Mouse (Mus musculus) mammary gland, adult 2 months (tissue): ENCODE data around the gene Mex3a. TPM values are rescaled to one million over a fixed set of nuclear protein-coding genes. Genes with fewer than 3 reads are reported as not detected.

Source experiments
- polyA plus RNA-seq: library from polyadenylated mRNA; depleted of rRNA; stranded (reverse); fragments of >200 nt; gene quantifications from 2 replicates; pipeline ENCODE4 v1.2.3, GENCODE M21; 2012; ENCODE audit warnings: low replicate concordance; rRNA removed

Gene Mex3a
- 2.5 and 3.5 TPM in 2 replicates for polyA plus RNA-seq

DNA sequence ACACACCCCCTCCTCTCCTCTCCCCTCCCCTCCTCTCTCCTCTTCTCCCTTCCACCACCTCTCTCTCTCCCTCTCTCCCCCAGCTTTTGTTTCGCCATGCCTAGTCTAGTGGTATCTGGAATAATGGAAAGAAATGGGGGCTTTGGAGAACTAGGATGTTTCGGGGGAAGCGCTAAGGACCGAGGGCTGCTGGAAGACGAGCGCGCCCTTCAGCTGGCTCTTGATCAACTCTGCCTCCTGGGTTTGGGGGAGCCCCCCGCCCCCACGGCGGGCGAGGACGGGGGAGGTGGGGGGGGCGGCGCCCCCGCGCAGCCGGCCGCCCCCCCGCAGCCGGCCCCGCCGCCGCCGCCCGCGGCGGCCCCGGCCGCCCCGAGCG lies at the start of gene Mex3a:
Gene Mex3a (plus strand): TSS at position 97 of the 376 bp plus-strand sequence.

DNA sequence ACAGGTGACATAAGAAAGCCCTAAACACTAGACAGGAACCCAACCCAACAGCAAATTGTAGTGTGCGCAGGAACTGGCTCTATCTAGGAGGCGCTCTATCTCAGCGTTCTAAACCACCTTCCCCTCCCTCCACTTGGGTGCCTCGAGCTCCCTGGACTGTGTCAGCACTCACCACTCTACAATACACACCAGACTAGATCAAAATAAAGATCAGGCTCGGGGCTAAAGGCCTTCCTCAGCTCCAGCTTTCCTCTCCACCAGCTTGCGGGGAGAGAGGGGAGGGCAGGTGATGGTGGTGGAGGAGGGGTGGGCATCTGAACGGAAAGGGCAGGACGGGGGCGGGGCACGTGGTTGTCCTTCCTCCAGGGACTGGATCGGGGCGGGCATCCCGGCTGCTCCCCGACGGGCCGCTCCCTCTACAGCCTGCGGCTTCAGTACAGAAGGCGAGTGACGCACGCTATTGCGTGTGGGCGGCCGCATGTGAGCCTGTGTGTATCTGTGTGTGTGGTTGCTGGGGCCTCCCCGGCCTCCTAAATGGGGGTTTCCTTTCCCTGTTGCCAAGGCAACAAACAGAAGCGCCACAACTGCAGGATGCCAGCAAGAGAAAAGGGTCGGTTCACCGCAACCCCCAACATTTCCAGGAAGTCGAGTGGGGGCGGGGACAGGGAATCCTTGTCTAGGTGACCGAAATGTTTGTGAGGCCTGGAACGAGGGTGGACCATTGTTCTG lies 22.3 kb upstream of the Mex3a start, which contains the start of gene Lmna:
Gene Lmna (minus strand): TSS at position 265 of the 729 bp plus-strand sequence.

DNA sequence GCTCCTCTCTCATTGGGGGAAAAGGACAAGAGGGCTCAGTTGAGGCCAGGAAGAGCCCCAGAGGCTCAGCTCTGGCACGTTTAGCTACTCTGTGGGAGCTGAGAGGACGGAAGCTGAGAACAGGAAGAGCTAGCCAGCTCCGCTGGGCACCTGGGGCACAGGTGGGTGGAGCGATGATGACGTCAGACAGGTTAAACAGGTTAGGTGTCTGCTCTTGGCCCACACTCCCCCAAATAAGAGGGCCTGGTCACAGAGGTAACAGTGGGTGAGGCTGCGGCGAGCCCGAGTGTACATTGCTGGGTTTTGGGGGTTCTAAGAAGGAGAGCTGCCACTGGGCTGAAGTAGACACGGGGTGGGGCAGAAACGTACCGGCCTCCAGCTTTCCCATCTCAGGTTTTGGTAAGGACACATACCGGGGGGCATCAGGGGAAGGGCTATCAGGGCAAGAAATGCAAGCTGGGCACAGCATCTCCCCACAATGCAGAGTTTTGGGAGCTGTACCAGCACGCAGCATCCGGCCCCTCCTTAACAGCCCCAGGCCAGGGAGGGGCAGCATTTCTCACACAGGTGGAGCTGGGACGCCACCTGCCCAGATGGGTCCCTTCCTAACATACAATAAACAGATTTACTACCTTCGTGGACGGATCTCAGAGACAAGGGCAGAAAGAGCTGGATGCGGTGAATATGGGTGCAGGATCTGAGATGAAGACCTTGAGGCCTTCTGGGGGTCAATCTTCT lies 16.2 kb downstream of the Mex3a start, which contains the start of gene Rab25:
Gene Rab25 (minus strand): TSS at position 121 of the 738 bp plus-strand sequence.

DNA sequence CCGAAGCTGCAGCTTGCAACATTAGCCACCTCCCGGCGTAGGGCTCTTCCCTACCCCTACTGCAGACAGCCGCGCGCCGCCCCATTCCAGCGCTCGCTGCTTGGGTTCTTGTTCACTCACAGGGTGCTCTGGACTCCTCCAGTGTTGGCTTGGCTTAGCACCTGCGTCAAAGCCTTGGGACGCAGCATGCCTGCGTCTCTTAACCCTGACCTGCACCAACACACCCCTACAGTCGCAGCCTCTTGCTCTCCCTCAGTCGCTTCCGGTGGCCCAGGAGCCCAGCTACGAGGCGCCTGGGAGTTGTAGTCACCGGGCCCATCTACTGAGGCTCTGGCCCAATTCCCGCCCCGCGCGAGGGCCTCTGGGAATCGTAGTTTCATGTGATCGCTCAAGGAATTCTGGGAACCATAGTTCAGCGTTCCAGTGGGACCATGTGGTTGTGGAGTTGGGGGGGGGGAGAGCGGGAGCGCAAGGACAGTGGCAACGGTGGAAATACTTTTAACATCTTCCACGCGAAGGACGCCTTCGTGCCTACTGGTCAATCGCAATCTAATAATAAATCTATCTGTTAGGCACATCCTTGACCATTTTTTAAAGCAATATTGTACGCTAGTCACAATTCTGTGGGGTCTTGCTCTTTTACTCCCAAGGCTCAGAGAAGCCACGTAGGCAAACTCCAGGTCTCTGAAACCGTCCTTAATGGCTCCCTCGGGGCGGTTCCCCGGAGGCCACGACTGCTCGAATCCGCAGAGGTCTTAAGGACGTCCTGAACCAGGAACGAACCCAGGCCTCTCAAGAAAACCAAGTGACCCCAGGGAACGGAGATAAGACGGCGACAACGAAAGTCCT lies 20.7 kb downstream of the Mex3a start, which contains the start of gene Lamtor2:
Gene Lamtor2 (minus strand): TSS at position 399 of the 849 bp plus-strand sequence.

DNA sequence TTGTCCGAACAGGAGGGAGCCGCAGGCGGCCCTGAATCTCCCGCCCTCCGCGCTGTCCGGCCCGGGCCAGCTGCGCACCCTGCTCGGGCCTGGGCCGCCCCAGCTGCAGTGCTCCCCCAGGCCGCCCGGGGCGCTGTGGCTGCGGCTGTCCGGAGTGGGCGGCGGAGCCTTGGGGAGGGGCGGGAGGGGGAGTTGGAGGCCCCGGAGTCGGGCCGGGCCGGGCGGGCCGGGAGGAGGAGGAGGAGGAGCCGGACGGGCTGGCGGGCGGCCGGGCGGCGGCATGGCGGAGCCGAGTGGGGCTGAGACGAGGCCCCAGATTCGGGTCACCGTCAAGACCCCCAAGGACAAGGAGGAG lies 21.3 kb downstream of the Mex3a start, which contains the start of gene Ubqln4:
Gene Ubqln4 (plus strand): TSS at position 234 of the 355 bp plus-strand sequence.

DNA sequence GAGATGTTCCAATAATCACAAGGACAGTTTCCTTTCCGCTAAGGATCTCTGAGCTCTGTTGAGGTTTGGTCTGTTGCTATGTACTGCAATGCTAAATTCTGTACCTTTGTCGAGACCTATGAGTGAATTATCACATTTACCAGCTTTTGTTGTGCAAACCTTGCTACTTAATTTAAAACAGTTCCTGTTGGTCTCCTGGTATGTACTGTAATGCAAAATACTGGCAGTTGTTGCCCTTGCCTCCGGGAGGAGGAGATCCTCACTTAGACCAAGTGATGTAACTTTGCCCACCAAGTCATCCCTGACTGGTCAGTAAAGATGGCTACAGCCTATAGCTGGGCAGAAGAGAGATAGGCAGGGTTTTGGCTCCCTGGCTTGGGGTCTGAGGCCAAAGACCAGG lies 43.3 kb downstream of the Mex3a start, which contains the start of gene Ssr2:
Gene Ssr2 (plus strand): TSS at position 337 of the 400 bp plus-strand sequence.

Other genes starting within 250 kb of the Mex3a start
- 0.19 and 0.33 TPM in 2 replicates for gene Gm38392, start 245.2 kb upstream of the Mex3a start, polyA plus RNA-seq
- 1.7 and 6.5 TPM in 2 replicates for gene Tsacc, start 235.4 kb upstream of the Mex3a start, polyA plus RNA-seq
- gene Cct3, start 235.3 kb upstream of the Mex3a start, polyA plus RNA-seq = 76.3 and 150 TPM in 2 replicates
- gene Glmp, start 207.4 kb upstream of the Mex3a start, polyA plus RNA-seq = 192 and 236 TPM in 2 replicates
- gene Tmem79, start 196.2 kb upstream of the Mex3a start, polyA plus RNA-seq = 50.4 and 56.7 TPM in 2 replicates
- 70.8 and 88.2 TPM in 2 replicates for gene Smg5, start 196.1 kb upstream of the Mex3a start, polyA plus RNA-seq
- 28.9 and 30.2 TPM in 2 replicates for gene Paqr6, start 167.8 kb upstream of the Mex3a start, polyA plus RNA-seq
- gene Bglap3, start 159.7 kb upstream of the Mex3a start, polyA plus RNA-seq = 8.9 and 9.9 TPM in 2 replicates
- not detected in 2 replicates for gene Bglap2, start 153.7 kb upstream of the Mex3a start, polyA plus RNA-seq
- 0.55 TPM in 1 of 2 replicates, not detected in the other for gene Bglap, start 147.9 kb upstream of the Mex3a start, polyA plus RNA-seq
- 50.2 and 72.9 TPM in 2 replicates for gene Pmf1, start 122.1 kb upstream of the Mex3a start, polyA plus RNA-seq
- gene Slc25a44, start 107.3 kb upstream of the Mex3a start, polyA plus RNA-seq = 49.5 and 78.7 TPM in 2 replicates
- gene Sema4a, start 71.2 kb upstream of the Mex3a start, polyA plus RNA-seq = 118 and 144 TPM in 2 replicates
- 226 and 360 TPM in 2 replicates for gene Lmna, start 22.4 kb upstream of the Mex3a start, polyA plus RNA-seq
- gene Rab25, start 15.9 kb downstream of the Mex3a start, polyA plus RNA-seq = 37.9 TPM in 2 replicates
- gene Lamtor2, start 20.7 kb downstream of the Mex3a start, polyA plus RNA-seq = 121 and 137 TPM in 2 replicates
- gene Ubqln4, start 21.4 kb downstream of the Mex3a start, polyA plus RNA-seq = 65.3 and 82.9 TPM in 2 replicates
- gene Ssr2, start 43.5 kb downstream of the Mex3a start, polyA plus RNA-seq = 135 and 181 TPM in 2 replicates
- 79.4 and 105 TPM in 2 replicates for gene Arhgef2, start 73.6 kb downstream of the Mex3a start, polyA plus RNA-seq
- not detected in 2 replicates for gene Rxfp4, start 120.7 kb downstream of the Mex3a start, polyA plus RNA-seq
- gene Khdc4, start 153.4 kb downstream of the Mex3a start, polyA plus RNA-seq = 62.8 and 78.3 TPM in 2 replicates
- gene Rit1, start 184.4 kb downstream of the Mex3a start, polyA plus RNA-seq = 38.7 and 55.6 TPM in 2 replicates
- gene Syt11, start 242.8 kb downstream of the Mex3a start, polyA plus RNA-seq = 5.2 and 8.2 TPM in 2 replicates